Mouse (Mus musculus) adrenal gland (tissue): Measurements from ENCODE around the gene Wscd2.

Experiments used
- intact Hi-C: fragments of 180-260 bp; cut with DNase I; formaldehyde crosslinking; loops from one replicate; pipeline ENCODE4 v1.15.1; 2025

Gene Wscd2

GRCm38 (mm10) chr5:113479075-113479474 is 11.1 kb upstream of the Wscd2 start:
- intact Hi-C loops = loop anchor here (10.0 kb wide), 1 partner anchor 346 kb away; no protein-coding TSS in a partner anchor

GRCm38 (mm10) chr5:113480451-113480850 is 9.7 kb upstream of the Wscd2 start:
- intact Hi-C loops = no loop called here

- intact Hi-C loops = no loop called here
Observed at GRCm38 (mm10) chr5:113485584-113486162, 4.5 kb upstream of the Wscd2 start.

GRCm38 (mm10) chr5:113487879-113488278 is 2.3 kb upstream of the Wscd2 start:
- intact Hi-C loops = no loop called here

GRCm38 (mm10) chr5:113489617-113490016 is 516 bp upstream of the Wscd2 start:
- intact Hi-C loops = no loop called here

- intact Hi-C loops = no loop called here
Observed at GRCm38 (mm10) chr5:113490467-113491260, 531 bp downstream of the Wscd2 start.

GRCm38 (mm10) chr5:113491552-113491951 is 1.4 kb downstream of the Wscd2 start:
- intact Hi-C loops = no loop called here

GRCm38 (mm10) chr5:113491988-113492387 is 1.9 kb downstream of the Wscd2 start:
- intact Hi-C loops = no loop called here

GRCm38 (mm10) chr5:113492417-113493035 is 2.4 kb downstream of the Wscd2 start:
- intact Hi-C loops = no loop called here

GRCm38 (mm10) chr5:113493997-113494396 is 3.9 kb downstream of the Wscd2 start:
- intact Hi-C loops = no loop called here

- intact Hi-C loops = no loop called here
Observed at GRCm38 (mm10) chr5:113496926-113497325, 6.8 kb downstream of the Wscd2 start.

- intact Hi-C loops = no loop called here
Observed at GRCm38 (mm10) chr5:113499421-113499820, 9.3 kb downstream of the Wscd2 start.

- intact Hi-C loops = no loop called here
Observed at GRCm38 (mm10) chr5:113503276-113503675, 13.1 kb downstream of the Wscd2 start.

GRCm38 (mm10) chr5:113504654-113505053 is 14.5 kb downstream of the Wscd2 start:
- intact Hi-C loops = no loop called here

- intact Hi-C loops = no loop called here
Observed at GRCm38 (mm10) chr5:113506065-113506464, 15.9 kb downstream of the Wscd2 start.

GRCm38 (mm10) chr5:113506779-113507178 is 16.6 kb downstream of the Wscd2 start:
- intact Hi-C loops = no loop called here

GRCm38 (mm10) chr5:113509167-113509566 is 19.0 kb downstream of the Wscd2 start:
- intact Hi-C loops = no loop called here

GRCm38 (mm10) chr5:113513640-113514039 is 23.5 kb downstream of the Wscd2 start:
- intact Hi-C loops = no loop called here

- intact Hi-C loops = no loop called here
Observed at GRCm38 (mm10) chr5:113514062-113514461, 23.9 kb downstream of the Wscd2 start.

- intact Hi-C loops = no loop called here
Observed at GRCm38 (mm10) chr5:113516119-113516872, 26.2 kb downstream of the Wscd2 start.

- intact Hi-C loops = no loop called here
Observed at GRCm38 (mm10) chr5:113516873-113517336, 26.8 kb downstream of the Wscd2 start.

- intact Hi-C loops = no loop called here
Observed at GRCm38 (mm10) chr5:113517387-113517786, 27.3 kb downstream of the Wscd2 start.
